Mouse (Mus musculus) left cerebral cortex, adult 8-10 months (tissue): ENCODE data around the gene Klk1. TPM values are rescaled to one million over a fixed set of nuclear protein-coding genes. Genes with fewer than 3 reads are reported as not detected.

ENCODE experiments used
- DNase-seq, 2 experiments: peaks; one replicate each; pipeline ENCODE4 v3.0.0; 2022; ENCODE audit warnings: low spot score in 2 of 2
- total RNA-seq, 4 experiments: library from RNA; stranded (reverse); gene quantifications; 2 replicates each; pipeline ENCODE4 v1.2.4; 2022

Gene Klk1
- total RNA-seq, 4 experiments from 2014 or later: not detected

DNA sequence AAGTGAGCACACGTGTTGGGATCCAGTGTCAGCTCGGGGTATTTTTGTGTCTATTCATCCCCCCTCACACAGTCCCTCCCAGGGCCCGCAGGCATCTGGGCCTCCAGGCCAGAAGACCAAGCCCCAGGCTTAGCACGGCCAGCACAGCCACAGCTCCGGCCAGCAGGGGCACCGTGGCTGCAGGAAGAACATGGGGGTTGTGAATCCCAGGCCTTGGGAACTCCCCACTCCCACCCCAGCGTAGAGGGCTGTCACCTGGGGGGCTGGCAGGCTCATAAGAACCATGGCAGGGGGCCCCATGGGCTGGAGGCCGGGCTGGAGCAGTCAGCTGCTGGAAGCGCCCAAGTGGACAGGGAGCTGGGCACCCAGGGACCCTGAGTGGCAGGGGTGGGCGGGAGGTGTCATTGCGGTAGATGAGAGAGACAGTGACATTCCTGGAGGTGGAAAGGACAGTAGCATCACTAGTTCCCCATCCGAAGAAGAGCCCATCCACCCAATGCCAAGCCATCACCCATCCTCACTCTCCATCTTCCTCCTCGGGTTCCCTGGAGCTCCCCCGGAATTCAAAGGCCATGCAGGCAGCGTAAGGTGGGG is 28.0 kb downstream of the Klk1 start:
- DNase-seq: no peak

DNA sequence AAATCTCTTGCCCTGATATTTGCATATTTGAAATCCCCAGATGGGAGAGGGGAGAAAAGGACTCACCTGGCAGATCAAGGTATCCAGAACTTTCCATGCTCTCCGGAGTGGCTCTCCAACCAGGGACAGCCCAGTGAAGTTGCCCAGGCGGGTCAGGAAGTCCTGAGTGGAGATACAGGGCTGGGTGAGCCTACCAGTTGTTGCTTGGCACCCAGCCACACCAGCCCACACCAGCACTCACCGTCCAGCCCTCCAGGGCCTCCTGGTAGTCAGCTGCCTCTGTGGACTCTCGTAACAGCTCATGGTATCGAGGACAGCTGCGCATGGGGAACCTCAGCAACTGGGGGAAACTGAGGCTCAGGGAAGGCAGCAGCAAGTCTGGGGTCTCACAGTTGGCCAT is 29.8 kb downstream of the Klk1 start:
- DNase-seq: no peak

DNA sequence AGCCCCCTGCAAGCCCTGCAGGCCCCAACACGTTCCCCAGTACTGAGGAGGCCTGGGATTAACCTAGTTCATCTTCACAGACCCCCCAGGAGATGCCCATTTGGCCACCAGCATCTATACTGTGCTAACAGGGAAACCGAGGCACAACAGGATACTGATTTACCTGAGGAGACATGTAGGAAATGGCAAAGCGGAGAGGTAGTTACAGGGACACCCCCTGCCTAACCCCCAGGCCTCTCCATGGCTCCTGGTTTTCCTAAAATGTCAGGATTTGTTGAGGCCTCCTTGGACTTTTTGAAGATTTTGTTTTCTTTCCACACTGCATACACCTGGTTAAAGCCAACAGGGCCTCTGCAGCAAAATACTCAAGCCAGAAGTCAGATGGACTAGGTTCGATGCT is 32.1 kb downstream of the Klk1 start, which contains the start of gene Acp4:
Gene Acp4, minus strand, starts transcription at position 101 of the 400 bp plus-strand sequence.
- no peak for DNase-seq

- DNase-seq: no peak
Measured at GRCm38 (mm10) chr7:44260410-44260809, 35.2 kb downstream of the Klk1 start.

- DNase-seq: no peak
Measured at GRCm38 (mm10) chr7:44261147-44261546, 36.0 kb downstream of the Klk1 start, which contains the start of gene Gm15517. Gene Gm15517, plus strand, starts transcription at chr7:44261447.

DNA sequence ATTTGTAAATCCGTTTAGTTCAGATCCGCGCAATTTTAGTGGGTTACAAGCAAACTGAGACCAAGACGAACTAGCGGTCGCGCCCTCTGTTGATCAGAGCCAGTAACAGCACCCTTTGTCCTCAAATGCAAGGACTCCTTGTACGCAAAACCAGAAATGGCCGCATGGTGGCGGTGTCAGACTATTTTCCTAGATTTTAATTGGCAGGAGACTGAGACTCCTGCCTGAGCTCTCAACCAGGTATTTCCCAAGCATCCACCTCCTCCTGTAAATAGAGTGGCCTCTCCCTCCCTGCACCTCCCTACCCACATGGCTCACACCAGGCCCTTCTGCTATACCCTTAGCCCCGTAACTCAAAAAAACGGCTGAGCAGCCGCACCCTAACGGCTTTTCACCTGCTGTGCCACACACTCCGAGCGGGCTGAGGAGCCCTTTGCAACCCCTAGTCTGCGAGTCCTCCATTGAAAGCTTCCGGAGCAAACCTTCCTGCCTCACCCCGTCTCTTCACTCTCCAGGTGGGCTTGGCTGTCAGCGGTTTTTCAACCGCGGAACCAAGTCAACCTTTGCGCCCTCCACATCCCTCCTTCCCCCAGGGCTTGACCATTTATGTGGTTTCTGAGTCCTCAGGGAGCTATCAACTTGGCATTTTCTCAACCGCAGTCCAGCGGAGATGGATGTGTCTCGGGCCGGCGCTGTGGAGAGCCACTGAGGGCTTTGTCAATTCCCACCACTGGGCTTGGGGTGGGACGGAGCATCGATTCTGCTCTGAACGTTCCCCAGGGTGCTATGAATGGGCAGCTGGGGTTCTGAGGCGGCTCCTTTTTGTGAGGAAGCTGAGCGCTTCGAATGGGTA is 37.9 kb downstream of the Klk1 start:
- peak; percentile 84 to 99 for DNase-seq

DNA sequence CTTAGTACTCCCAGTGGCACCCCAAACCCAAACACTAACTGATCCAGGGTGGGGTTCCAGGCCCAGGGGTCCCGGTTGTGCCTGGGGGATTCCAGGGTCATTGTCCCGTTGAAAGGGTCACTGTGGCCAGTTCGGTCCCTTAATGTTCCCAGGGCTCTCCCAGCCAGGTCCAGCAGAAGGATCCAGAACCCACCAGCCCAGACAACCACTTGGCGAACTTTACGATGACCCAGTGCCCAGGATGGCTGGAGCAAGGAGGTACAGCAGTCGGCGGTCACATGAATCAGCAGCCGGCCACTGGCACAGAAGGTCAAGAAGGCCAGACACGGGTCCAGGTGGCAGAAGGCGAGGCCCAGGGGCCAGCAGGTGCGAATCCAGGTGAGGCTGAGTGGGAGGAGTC is 43.0 kb downstream of the Klk1 start:
- DNase-seq: no peak

DNA sequence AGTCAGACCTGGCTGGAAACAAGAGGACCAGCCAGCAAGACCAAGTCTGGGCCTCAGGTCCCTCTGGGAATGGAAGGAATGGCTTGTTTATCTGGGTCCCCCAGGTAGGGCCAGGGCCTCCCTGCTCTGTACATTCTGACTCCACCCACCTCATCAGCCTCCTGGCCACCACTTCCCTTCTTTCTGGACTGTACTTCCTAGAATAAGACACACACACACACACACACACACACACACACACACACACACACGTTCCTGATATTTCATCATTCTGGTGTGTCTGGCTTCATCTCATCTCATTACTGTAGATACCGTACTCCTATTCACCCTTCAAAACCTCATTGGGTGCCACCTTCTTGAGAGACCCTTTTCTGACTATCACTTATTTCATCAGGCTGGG is 44.2 kb downstream of the Klk1 start:
- DNase-seq: no peak

DNA sequence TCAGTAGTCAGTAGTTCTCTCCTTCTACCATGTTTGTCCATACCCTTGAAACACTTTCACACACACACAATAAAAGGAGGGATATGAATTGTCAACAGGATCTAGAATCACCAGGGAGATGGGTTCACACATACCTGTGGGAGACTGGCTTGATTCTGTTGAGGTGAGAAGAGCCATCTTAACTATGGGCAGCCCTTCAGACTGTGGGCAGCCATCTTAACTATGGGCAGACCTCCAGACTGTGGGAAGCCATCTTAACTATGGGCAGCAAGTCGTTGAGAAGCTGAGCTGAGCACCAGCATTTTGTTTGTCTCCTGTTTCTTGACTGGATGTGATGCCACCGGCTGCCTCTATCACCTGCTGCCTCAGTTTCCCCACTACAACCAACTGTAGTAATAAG is 46.1 kb downstream of the Klk1 start:
- no peak for DNase-seq

GRCm38 (mm10) chr7:44272546-44272945 is 47.4 kb downstream of the Klk1 start:
- no peak for DNase-seq

DNA sequence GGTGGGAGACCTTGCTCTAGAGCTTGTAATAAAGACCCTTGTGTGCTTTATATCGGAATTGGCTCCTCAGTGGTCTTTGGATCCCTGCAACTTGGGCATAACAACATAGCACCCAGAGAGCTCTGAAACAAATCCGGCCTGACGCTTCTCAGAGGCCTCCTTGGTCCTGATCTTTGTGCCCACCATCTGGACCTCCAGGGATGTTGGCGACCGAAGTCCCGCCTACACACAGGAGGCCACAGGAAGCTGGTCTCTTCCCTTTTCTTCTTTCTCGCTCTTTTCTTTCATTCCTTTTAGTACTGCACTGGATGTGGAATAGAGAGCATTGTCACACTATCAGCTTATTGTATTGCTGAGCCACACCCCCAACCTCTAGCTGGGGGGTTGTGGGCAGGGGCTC is 48.3 kb downstream of the Klk1 start:
- no peak for DNase-seq

- DNase-seq: no peak
Measured at GRCm38 (mm10) chr7:44274096-44274495, 48.9 kb downstream of the Klk1 start.

DNA sequence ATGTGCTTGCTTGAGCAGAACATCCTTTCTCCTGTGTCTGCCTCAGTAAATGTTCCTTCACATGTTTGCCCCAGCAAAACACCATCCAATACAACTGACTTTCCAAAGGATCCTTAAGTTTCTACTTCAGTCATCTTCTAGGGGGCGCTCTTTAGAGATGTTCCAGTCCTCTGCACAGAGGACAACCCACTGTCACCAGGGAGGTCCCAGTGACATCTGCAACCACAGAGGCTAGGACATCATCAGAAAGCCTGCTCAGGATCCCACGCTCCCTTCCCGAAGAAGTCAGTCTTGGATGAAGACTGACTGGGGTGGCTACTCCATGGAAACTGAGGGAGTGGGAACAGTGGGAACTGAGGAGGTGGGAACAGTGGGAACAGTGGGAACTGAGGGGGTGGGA is 50.4 kb downstream of the Klk1 start:
- no peak for DNase-seq

DNA sequence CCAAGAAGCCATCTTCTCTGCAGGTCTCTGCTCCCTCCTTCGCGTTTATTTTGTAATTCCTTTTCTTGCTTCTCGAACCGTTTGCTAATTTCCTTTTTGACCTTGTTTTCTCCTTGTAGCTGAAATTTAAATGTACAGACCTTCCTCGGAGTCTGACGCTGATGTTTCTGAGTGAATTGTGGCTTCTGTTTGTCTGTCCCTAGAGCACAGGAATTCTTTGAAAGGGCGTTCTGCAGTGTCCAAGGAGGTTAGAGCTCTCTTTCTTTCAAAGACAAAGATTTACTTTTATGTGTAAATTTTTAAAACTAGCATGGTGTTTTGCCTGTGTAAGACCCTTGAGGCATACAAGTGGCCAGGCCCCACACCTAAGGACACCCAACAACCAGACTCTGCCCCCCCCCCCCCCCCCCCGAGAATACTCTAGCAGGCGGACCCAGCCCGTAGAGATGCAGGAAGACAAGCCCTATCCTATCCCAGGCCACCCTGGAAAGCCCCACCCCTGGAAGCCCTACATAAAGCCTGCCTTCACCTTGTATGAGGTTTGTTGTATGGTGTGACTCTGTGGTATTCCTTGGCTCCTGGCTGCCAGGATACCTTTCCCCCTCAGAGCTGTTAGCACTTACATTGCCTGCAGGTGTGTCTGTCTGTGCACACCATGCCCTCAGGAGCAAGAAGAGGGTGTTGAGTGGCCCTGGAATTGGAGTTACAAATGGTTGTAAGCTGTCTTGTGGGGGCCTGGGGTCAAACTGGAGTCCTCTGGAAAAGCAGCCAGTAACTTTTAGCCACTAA is 51.5 kb downstream of the Klk1 start:
- no peak for DNase-seq

DNA sequence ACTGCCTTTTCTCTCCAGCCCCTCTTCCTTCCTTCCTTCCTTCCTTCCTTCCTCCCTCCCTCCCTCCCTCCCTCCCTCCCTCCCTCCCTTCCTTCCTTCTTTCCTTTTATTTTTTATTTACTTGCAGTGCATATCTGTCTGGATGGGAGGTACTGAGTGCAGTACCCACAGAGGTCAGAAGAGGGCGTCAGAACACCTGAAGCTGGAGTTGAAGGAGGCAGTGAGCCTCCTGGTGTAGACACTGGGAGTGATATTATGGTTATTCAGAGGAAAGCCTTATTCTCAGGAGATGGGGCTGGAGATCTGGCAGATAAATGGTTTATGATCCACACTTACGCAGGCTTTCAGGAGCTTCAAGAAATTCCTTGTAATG is 52.1 kb downstream of the Klk1 start:
- DNase-seq: peak in 1 of 2 experiments; percentile 38

Other genes starting within 250 kb of the Klk1 start
- not detected for gene Klk1b9, start 249.3 kb upstream of the Klk1 start, total RNA-seq
- not detected for gene Klk1b11, start 229.5 kb upstream of the Klk1 start, total RNA-seq
- not detected for gene Klk1b26, start 213.2 kb upstream of the Klk1 start, total RNA-seq
- not detected for gene Klk1b27, start 173.1 kb upstream of the Klk1 start, total RNA-seq
- not detected for gene Klk1b21, start 123.0 kb upstream of the Klk1 start, total RNA-seq
- gene Klk1b22, start 112.7 kb upstream of the Klk1 start, total RNA-seq: not detected
- gene Klk1b16, start 88.6 kb upstream of the Klk1 start, total RNA-seq: not detected
- not detected for gene Klk1b24, start 37.1 kb upstream of the Klk1 start, total RNA-seq
- gene Klk1b3, start 27.2 kb upstream of the Klk1 start, total RNA-seq: not detected
- gene Klk1b4, start 17.9 kb upstream of the Klk1 start, total RNA-seq: not detected
- not detected for gene Klk1b5, start 9.4 kb upstream of the Klk1 start, total RNA-seq
- not detected for gene Gm36864, start 10.8 kb downstream of the Klk1 start, total RNA-seq
- 1 to 10 TPM in 3 of 4 experiments, under 1 TPM in 1; 0.87 to 1.8 (median 1.4) TPM for gene 1700028J19Rik, start 21.3 kb downstream of the Klk1 start, total RNA-seq
- gene 2410002F23Rik, start 21.4 kb downstream of the Klk1 start, total RNA-seq: 10 to 100 TPM; 81.6 to 96.2 (median 87.1) TPM
- gene Acp4, start 32.0 kb downstream of the Klk1 start, total RNA-seq: under 1 TPM in 1 of 4 experiments, not detected in 3; 0.21 TPM
- not detected for gene Gm15517, start 36.1 kb downstream of the Klk1 start, total RNA-seq
- gene Clec11a, start 81.5 kb downstream of the Klk1 start, total RNA-seq: 1 to 10 TPM; 2.6 to 3.7 (median 3.1) TPM
- gene Shank1, start 84.9 kb downstream of the Klk1 start, total RNA-seq: 100 to 1,000 TPM; 509 to 568 (median 540) TPM
- 10 to 100 TPM; 64.0 to 74.2 (median 69.8) TPM for gene Syt3, start 158.7 kb downstream of the Klk1 start, total RNA-seq
- 1 to 10 TPM; 1.5 to 2.8 (median 2.2) TPM for gene 1700008O03Rik, start 160.5 kb downstream of the Klk1 start, total RNA-seq
- 100 to 1,000 TPM; 272 to 301 (median 284) TPM for gene Lrrc4b, start 203.7 kb downstream of the Klk1 start, total RNA-seq
- gene Aspdh, start 240.0 kb downstream of the Klk1 start, total RNA-seq: 1 to 10 TPM; 5.2 to 9.7 (median 6.4) TPM
- gene Josd2, start 242.6 kb downstream of the Klk1 start, total RNA-seq: 10 to 100 TPM; 84.0 to 90.6 (median 87.5) TPM